Mouse (Mus musculus) forebrain, embryonic 14.5 days (tissue): ENCODE measurements at regions not wholly inside any gene's neighbourhood (a gene's known extent, or its start where the extent isn't known, plus 50 kb on each side); places are given as distances from the start of the nearest gene placed in this dataset.

Experiments
- ATAC-seq: fragments of 200-750 bp; cut with Nextera tagmentation; 2 replicates; pipeline ENCODE4 v1.8.0; 2017; ENCODE audit warnings: mild to moderate bottlenecking, moderate library complexity
- DNase-seq: peaks from one replicate; pipeline ENCODE4 v3.0.0-alpha.2; 2015; ENCODE audit warnings: low spot score
- H3K27ac ChIP-seq: fragments of 300-500 bp; sonication (generic); 2 replicates; pipeline ENCODE4 v1.5.1; 2014; ENCODE audit warnings: low read depth, mild to moderate bottlenecking, control low read depth, low read length, moderate library complexity
- H3K27me3 ChIP-seq: fragments of 300-500 bp; sonication (generic); replicated peaks from 2 replicates; pipeline ENCODE4 v1.6.1; 2014; ENCODE audit warnings: low read length, control low read depth, mixed read lengths; ENCODE audit not compliant: control insufficient read depth, insufficient read depth
- H3K36me3 ChIP-seq: fragments of 300-500 bp; sonication (generic); 2 replicates; pipeline ENCODE4 v1.6.1; 2014; ENCODE audit warnings: low read length, control low read depth; ENCODE audit not compliant: control insufficient read depth, insufficient read depth
- H3K4me1 ChIP-seq: fragments of 300-500 bp; sonication (generic); 2 replicates; pipeline ENCODE4 v1.6.1; 2014; ENCODE audit warnings: antibody characterized with exemption, low read length, control low read depth; ENCODE audit not compliant: control insufficient read depth, insufficient read depth
- H3K4me2 ChIP-seq: fragments of 300-500 bp; sonication (generic); 2 replicates; pipeline ENCODE4 v1.6.1; 2014; ENCODE audit warnings: mild to moderate bottlenecking, control low read depth, low read length
- H3K4me3 ChIP-seq: fragments of 300-500 bp; sonication (generic); 2 replicates; pipeline ENCODE4 v1.5.1; 2014; ENCODE audit warnings: low read depth, low read length, control low read depth
- H3K9ac ChIP-seq: fragments of 300-500 bp; sonication (generic); 2 replicates; pipeline ENCODE4 v1.6.1; 2014; ENCODE audit warnings: mild to moderate bottlenecking, low read length, control low read depth, moderate library complexity
- H3K9me3 ChIP-seq: fragments of 300-500 bp; sonication (generic); replicated peaks from 2 replicates; pipeline ENCODE4 v1.6.1; 2016; ENCODE audit warnings: low read length, control low read depth, mixed read lengths; ENCODE audit not compliant: control insufficient read depth
- WGBS: fragments of 180-500 bp; shearing (Covaris S2); extraction: QIAGEN DNeasy Blood & Tissue Kit; methylation state at CpG from one replicate; pipeline ENCODE4 v1.1.7; 2014; 5-methylcytosine and 5-hydroxymethylcytosine counted together

GRCm38 (mm10) chr3:102654962-102655361 lies 79.4 kb upstream of the Tspan2 start:
- Histone ChIP-seq H3K4me3 (no peak overlapping the region), H3K9ac (no peak overlapping the region), H3K36me3 (no peaks in the 10 kb centered on the region), H3K4me1 (no peaks in the 10 kb centered on the region), H3K4me2 (no peak overlapping the region), H3K9me3 (no peaks in the 10 kb centered on the region), H3K27ac (no peak overlapping the region), H3K27me3 (no peaks in the 10 kb centered on the region)
- 90% methylated on average over 10 of the region's 10 CpGs for WGBS
- ATAC-seq (no peak), DNase-seq (no peak)

- no peaks in the 10 kb centered on the region for H3K27me3 ChIP-seq
These were observed 77.2 kb upstream of the Tspan2 start for GRCm38 (mm10) chr3:102657116-102657515.

GRCm38 (mm10) chr3:102657531-102658060 lies 76.7 kb upstream of the Tspan2 start:
- H3K4me1 ChIP-seq, result no peaks in the 10 kb centered on the region
- no peaks in the 10 kb centered on the region for H3K36me3 ChIP-seq
- H3K4me2 ChIP-seq, result no peak overlapping the region
- DNase-seq, result no peak
- WGBS, result 80% methylated on average over 7 of the region's 7 CpGs
- no peak overlapping the region for H3K4me3 ChIP-seq
- no peaks in the 10 kb centered on the region for H3K9me3 ChIP-seq
- H3K27me3 ChIP-seq, result no peaks in the 10 kb centered on the region
- H3K9ac ChIP-seq, result no peak overlapping the region
- H3K27ac ChIP-seq, result no peak overlapping the region
- ATAC-seq, result no peak

More at GRCm38 (mm10) chr3:102657116-102657515, 77.2 kb upstream of the Tspan2 start:
- Histone ChIP-seq H3K4me2 (no peak overlapping the region), H3K4me3 (no peak overlapping the region), H3K9me3 (no peaks in the 10 kb centered on the region), H3K9ac (no peak overlapping the region), H3K4me1 (no peaks in the 10 kb centered on the region), H3K27ac (no peak overlapping the region), H3K36me3 (no peaks in the 10 kb centered on the region)
- no peak for DNase-seq
- ATAC-seq, result no peak
- WGBS, result 86% methylated on average over 7 of the region's 7 CpGs

GRCm38 (mm10) chr3:102659352-102659751 lies 75.0 kb upstream of the Tspan2 start:
- H3K4me3 ChIP-seq, result no peak overlapping the region
- H3K36me3 ChIP-seq, result no peaks in the 10 kb centered on the region
- no peak overlapping the region for H3K4me2 ChIP-seq
- no peaks in the 10 kb centered on the region for H3K27me3 ChIP-seq
- H3K9me3 ChIP-seq, result no peaks in the 10 kb centered on the region
- no peaks in the 10 kb centered on the region for H3K4me1 ChIP-seq
- H3K9ac ChIP-seq, result no peak overlapping the region
- DNase-seq, result no peak
- no peak overlapping the region for H3K27ac ChIP-seq
- no peak for ATAC-seq
- 92% methylated on average over 5 of the region's 5 CpGs for WGBS

- H3K27ac ChIP-seq, result no peak overlapping the region
- no peaks in the 10 kb centered on the region for H3K9me3 ChIP-seq
- H3K27me3 ChIP-seq, result no peaks in the 10 kb centered on the region
- H3K9ac ChIP-seq, result no peak overlapping the region
- no peak overlapping the region for H3K4me3 ChIP-seq
- 93% methylated on average over 7 of the region's 7 CpGs for WGBS
- no peaks in the 10 kb centered on the region for H3K36me3 ChIP-seq
- ATAC-seq (no peak), DNase-seq (no peak)
- H3K4me1 ChIP-seq, result no peaks in the 10 kb centered on the region
- no peak overlapping the region for H3K4me2 ChIP-seq
These were observed 73.0 kb upstream of the Tspan2 start for GRCm38 (mm10) chr3:102661296-102661695.

- no peak overlapping the region for H3K9ac ChIP-seq
- no peak for ATAC-seq
- 88% methylated on average over 5 of the region's 5 CpGs for WGBS
These were observed 70.6 kb upstream of the Tspan2 start for GRCm38 (mm10) chr3:102663711-102664110.

GRCm38 (mm10) chr3:102664665-102665190 lies 69.6 kb upstream of the Tspan2 start:
- Histone ChIP-seq H3K27me3 (no peaks in the 10 kb centered on the region), H3K27ac (no peak overlapping the region), H3K36me3 (no peaks in the 10 kb centered on the region), H3K9me3 (no peaks in the 10 kb centered on the region), H3K4me1 (no peaks in the 10 kb centered on the region), H3K4me3 (no peak overlapping the region), H3K9ac (no peak overlapping the region), H3K4me2 (no peak overlapping the region)
- DNase-seq (peak; percentile 27), ATAC-seq (no peak)
- 77% methylated on average over 6 of the region's 6 CpGs for WGBS

More at GRCm38 (mm10) chr3:102663711-102664110, 70.6 kb upstream of the Tspan2 start:
- H3K4me3 ChIP-seq, result no peak overlapping the region
- no peak overlapping the region for H3K4me2 ChIP-seq
- no peaks in the 10 kb centered on the region for H3K4me1 ChIP-seq
- H3K27ac ChIP-seq, result no peak overlapping the region
- H3K27me3 ChIP-seq, result no peaks in the 10 kb centered on the region
- H3K9me3 ChIP-seq, result no peaks in the 10 kb centered on the region
- no peaks in the 10 kb centered on the region for H3K36me3 ChIP-seq
- DNase-seq, result no peak

GRCm38 (mm10) chr3:102667796-102668195 lies 66.5 kb upstream of the Tspan2 start:
- WGBS, result 80% methylated on average over 3 of the region's 3 CpGs
- Histone ChIP-seq H3K36me3 (no peaks in the 10 kb centered on the region), H3K27me3 (no peaks in the 10 kb centered on the region), H3K4me2 (no peak overlapping the region), H3K9ac (no peak overlapping the region), H3K4me3 (no peak overlapping the region), H3K27ac (no peak overlapping the region), H3K4me1 (no peaks in the 10 kb centered on the region), H3K9me3 (no peaks in the 10 kb centered on the region)
- DNase-seq (no peak), ATAC-seq (no peak)

- ATAC-seq (no peak), DNase-seq (no peak)
- H3K4me2 ChIP-seq, result no peak overlapping the region
- H3K4me1 ChIP-seq, result no peaks in the 10 kb centered on the region
- H3K9ac ChIP-seq, result no peak overlapping the region
- H3K4me3 ChIP-seq, result no peak overlapping the region
- 95% methylated on average over 3 of the region's 3 CpGs for WGBS
- H3K9me3 ChIP-seq, result no peaks in the 10 kb centered on the region
- H3K27me3 ChIP-seq, result no peaks in the 10 kb centered on the region
- no peaks in the 10 kb centered on the region for H3K36me3 ChIP-seq
- H3K27ac ChIP-seq, result no peak overlapping the region
These were observed 65.8 kb upstream of the Tspan2 start for GRCm38 (mm10) chr3:102668556-102668955.
